ENCODE assay signal across 8 mouse cellular contexts in the genomic region with DNA sequence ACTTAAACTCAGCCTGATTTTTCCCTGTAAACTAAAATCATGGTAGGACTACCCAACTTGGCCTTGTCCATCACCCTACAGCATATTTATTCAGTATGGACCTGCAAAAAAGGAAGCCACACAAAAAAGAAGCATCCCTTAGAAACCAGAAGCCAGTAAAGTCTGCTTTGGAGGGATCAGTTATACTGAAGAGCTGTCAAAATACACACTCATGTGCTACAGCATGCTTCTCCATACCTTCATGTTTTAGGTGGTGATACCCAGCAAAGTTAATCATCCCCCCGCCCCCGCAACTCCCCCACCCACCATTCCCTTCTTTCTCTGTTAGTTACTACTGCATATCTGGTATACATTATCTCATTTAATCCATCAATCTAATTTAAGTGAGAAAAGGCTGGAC. TPM values are rescaled to one million over a fixed set of nuclear protein-coding genes. Genes with fewer than 3 reads are reported as not detected.
A peak's percentile ranks its signal among the peaks of the same experiment; 100 is the strongest.
DNase-seq lines count a peak whose midpoint lies in the region; ATAC-seq and TF ChIP-seq lines count a peak whose summit lies in the region.

No protein-coding gene starts in this region.

- H3K4me1 ChIP-seq in heart, embryonic 10.5 days, result peaks cover 70% of the 10 kb centered on the region
- peaks cover 78% of the 10 kb centered on the region for H3K4me1 ChIP-seq in E14TG2a.4 (replicated peaks; ENCODE audit: low read depth, low read length)
- peaks cover 80% of the 10 kb centered on the region for H3K4me1 ChIP-seq in hindbrain, embryonic 10.5 days (replicated peaks)
- H3K4me1 ChIP-seq in midbrain, embryonic 12.5 days, result peaks cover 78% of the 10 kb centered on the region

- H3K9ac ChIP-seq in midbrain, embryonic 12.5 days (replicated peaks), result peak overlapping the region; percentile 56

- peak overlapping the region; percentile 88 for H3K27ac ChIP-seq in heart, embryonic 10.5 days
- peak overlapping the region; percentile 91; the same call in 1 of the 2 replicates for H3K27ac ChIP-seq in hindbrain, embryonic 10.5 days
- peak overlapping the region; percentile 94 for H3K27ac ChIP-seq in midbrain, embryonic 12.5 days (replicated peaks)

- no peak for ATAC-seq in midbrain, embryonic 12.5 days (ENCODE audit: low FRiP score, low read depth)

- WGBS in heart, embryonic 10.5 days, result 62% methylated on average over 2 of the region's 2 CpGs
- WGBS in hindbrain, embryonic 10.5 days, result 59% methylated on average over 2 of the region's 2 CpGs
- WGBS in midbrain, embryonic 12.5 days, result 69% methylated on average over 2 of the region's 2 CpGs

- DNase-seq in heart, embryonic 10.5 days (ENCODE audit: low spot score), result no peak
- no peak for DNase-seq in heart, adult 9 months (ENCODE audit: low spot score in 2 of 2)
- DNase-seq in hindbrain, embryonic 10.5 days (ENCODE audit: low spot score), result no peak
- DNase-seq in Muller cell, postnatal 12 days (ENCODE audit: inconsistent ontology term), result no peak
- no peak for DNase-seq in cerebellum, adult 11-12 months
- DNase-seq in spleen, postnatal 10 days (ENCODE audit: low spot score in 2 of 2), result no peak

- H3K27me3 ChIP-seq in heart, embryonic 10.5 days (ENCODE audit: insufficient read depth, poor library complexity, severe bottlenecking), result no peaks in the 10 kb centered on the region
- no peaks in the 10 kb centered on the region for H3K27me3 ChIP-seq in E14TG2a.4 (ENCODE audit: insufficient read depth, low read length)
- no peaks in the 10 kb centered on the region for H3K27me3 ChIP-seq in hindbrain, embryonic 10.5 days (ENCODE audit: insufficient read depth, poor library complexity, severe bottlenecking)
- H3K27me3 ChIP-seq in midbrain, embryonic 12.5 days, result no peaks in the 10 kb centered on the region

- H3K36me3 ChIP-seq in heart, embryonic 10.5 days, result peaks cover 11% of the 10 kb centered on the region
- peaks cover 10% of the 10 kb centered on the region for H3K36me3 ChIP-seq in E14TG2a.4 (ENCODE audit: insufficient read depth, low read length)
- peaks cover 12% of the 10 kb centered on the region for H3K36me3 ChIP-seq in hindbrain, embryonic 10.5 days
- peaks cover 3% of the 10 kb centered on the region for H3K36me3 ChIP-seq in midbrain, embryonic 12.5 days

- H3K4me2 ChIP-seq in midbrain, embryonic 12.5 days (replicated peaks), result peak overlapping the region; percentile 68

- peak overlapping the region; percentile 71 for H3K4me3 ChIP-seq in heart, embryonic 10.5 days
- peak overlapping the region; percentile 80 for H3K4me3 ChIP-seq in E14TG2a.4 (replicated peaks; ENCODE audit: low read length)
- peak overlapping the region; percentile 62 for H3K4me3 ChIP-seq in hindbrain, embryonic 10.5 days
- H3K4me3 ChIP-seq in midbrain, embryonic 12.5 days, result peak overlapping the region; percentile 50

- no peak for TF ChIP-seq CTCF in E14TG2a.4 (conservative IDR thresholded peaks at IDR 0.05; ENCODE audit: low read length)

- H3K9me3 ChIP-seq in heart, embryonic 10.5 days, result no peaks in the 10 kb centered on the region
- no peaks in the 10 kb centered on the region for H3K9me3 ChIP-seq in E14TG2a.4 (ENCODE audit: low read length)
- no peaks in the 10 kb centered on the region for H3K9me3 ChIP-seq in hindbrain, embryonic 10.5 days
- H3K9me3 ChIP-seq in midbrain, embryonic 12.5 days, result no peaks in the 10 kb centered on the region

RNA-seq across cellular contexts. Expression of a gene that starts 16.5 kb away (rescaled TPM):
- polyA plus RNA-seq in heart, embryonic 10.5 days (2016; fragmentation: Nextera tagmentation; extraction: Ambion mirVana), result 63.2 and 69.0 TPM in 2 replicates
- 92.9 and 96.0 TPM in 2 replicates for polyA plus RNA-seq in hindbrain, embryonic 10.5 days (2016; fragmentation: Nextera tagmentation; extraction: Ambion mirVana)
- 143 and 144 TPM in 2 replicates for polyA plus RNA-seq in midbrain, embryonic 12.5 days (2016; fragmentation: Nextera tagmentation; extraction: Ambion mirVana)
